Mouse (Mus musculus) cortical plate, adult 2 months (tissue): ENCODE data around the gene Tfap2c.

Source experiments
- CTCF ChIP-seq: fragments of 200-500 bp; IDR thresholded peaks from 2 replicates; pipeline ENCODE4 v1.5.1; 2011; ENCODE audit warnings: mild to moderate bottlenecking, control low read depth, low read length; ENCODE audit not compliant: insufficient read depth; ENCODE audit errors: extremely low read depth
- POLR2A ChIP-seq: fragments of 200-500 bp; IDR thresholded peaks from 2 replicates; pipeline ENCODE4 v1.6.1; 2011; ENCODE audit warnings: mild to moderate bottlenecking, low read length, control low read depth; ENCODE audit not compliant: insufficient read depth; ENCODE audit errors: extremely low read depth

DNA sequence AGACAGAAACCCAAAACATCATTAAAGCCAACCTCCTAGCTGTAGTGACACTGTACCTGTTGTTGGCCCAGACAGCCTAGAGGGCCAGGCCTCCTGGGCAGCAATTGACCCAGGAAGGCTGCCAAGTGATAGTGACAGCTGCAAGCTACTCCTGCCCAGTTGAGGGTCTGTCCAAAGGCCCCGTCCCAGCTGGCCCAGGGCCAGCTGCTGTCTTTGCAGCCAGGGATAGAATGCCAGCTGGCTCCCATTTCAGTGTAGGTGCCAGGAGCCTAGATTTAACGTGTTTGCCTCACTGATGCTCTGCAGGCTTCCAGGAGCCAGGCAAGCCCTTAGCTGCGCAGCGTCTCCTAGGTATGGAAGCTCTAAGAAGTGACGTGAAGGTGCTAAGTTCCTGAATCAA is 29.8 kb downstream of the Tfap2c start:
- no peak for TF ChIP-seq POLR2A
- no peak for TF ChIP-seq CTCF
